Mouse (Mus musculus) retina, postnatal 1 day (tissue): Measurements from ENCODE around the gene Car7.
A peak's percentile ranks its signal among the peaks of the same experiment; 100 is the strongest.

Source experiments
- DNase-seq: peaks from one replicate; pipeline ENCODE4 v3.0.0-alpha.2; 2012

The Car7 gene

DNA sequence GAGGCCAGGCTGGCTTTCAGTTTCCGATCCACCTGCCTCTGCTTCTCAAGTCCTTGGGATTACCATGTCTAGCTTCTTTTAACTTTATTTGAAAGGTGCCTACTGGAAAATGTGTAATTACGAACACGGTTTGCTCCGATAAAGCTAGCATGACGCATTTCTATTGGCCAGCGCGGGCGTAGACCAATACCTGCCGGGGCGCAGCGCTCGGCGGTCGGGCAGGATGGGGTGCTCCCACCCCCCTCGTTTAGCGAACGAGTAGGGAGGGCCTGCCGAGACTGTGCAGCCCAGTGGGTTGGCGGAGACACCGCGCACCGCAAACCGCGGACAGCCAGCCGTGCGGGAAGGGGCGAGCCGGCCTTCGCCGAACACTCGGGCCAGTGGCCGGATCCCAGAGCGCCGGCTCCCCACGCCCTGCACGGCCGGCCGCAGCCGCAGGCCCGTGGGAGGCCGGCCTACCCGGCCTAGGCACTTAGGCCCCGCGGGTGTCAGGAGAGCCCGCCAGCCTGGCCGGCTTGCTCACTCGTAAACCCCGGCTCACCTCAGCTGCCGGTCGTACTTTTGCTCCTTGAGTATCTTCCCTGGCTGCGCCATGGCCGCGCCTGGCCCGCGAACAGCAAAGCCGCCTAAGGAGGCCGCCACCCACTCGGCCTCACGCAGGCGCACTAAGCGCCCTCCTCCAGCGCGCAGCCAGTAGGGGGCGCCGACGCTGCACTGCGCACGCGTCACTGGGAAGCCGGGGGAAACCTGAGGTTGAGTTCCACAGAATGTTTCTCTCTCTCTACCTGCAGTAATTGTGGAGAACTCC, at the start of gene Car7, which contains the start of gene Nae1:
Car7 (plus strand) TSS at position 719 of the 808 bp plus-strand sequence.
Nae1 (minus strand) TSS at position 667 of the 808 bp plus-strand sequence.
- peak; percentile 95 for DNase-seq

DNA sequence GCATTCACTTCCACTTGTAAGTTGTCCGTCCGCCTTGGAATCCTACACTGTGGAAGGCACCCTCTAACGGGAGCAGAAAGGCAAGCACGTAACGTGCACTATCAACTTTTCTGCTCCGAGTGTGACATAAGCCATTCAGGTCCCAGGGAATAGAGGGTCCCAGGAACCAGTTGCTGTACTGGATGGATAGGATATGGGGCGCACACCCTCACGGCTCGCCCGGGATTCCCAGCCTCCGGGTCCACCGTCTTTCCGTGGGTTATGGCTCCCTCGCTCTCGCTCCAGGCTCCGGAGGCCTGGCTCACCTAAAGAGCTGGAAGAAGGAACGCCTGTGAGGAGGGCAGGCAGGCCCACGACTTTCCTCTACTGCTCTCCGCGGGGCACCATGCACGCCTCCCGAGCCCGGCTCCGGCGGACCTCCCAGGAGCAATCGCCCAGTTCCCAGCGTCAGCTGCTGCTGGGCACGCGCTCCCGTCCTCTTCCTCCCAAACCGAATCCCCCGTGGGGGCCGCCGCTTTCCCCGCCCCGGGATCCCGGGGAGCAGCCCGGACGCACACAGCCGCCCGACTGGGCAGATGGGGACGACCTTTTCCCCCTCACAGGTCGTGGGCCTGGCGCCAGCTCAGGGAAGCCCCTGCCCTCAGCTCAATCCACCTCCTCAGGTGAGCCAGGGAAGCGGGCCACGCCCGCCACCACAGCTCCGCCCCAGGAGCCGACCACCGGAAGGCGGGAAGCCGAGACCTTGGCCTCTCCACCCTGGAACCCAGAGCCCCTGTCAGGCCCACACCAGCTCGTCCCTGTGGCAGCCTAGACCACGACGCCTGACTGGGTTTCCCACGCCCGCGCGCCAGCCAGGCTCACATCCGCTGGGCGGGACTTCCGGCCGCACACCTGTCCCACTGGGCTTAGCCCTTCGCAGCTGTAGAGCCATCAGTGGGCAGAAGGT, 25.2 kb upstream of the Car7 start, which contains the start of gene Terb1:
Terb1 (minus strand) TSS at position 850 of the 946 bp plus-strand sequence.
- DNase-seq, result peak; percentile 68

DNA sequence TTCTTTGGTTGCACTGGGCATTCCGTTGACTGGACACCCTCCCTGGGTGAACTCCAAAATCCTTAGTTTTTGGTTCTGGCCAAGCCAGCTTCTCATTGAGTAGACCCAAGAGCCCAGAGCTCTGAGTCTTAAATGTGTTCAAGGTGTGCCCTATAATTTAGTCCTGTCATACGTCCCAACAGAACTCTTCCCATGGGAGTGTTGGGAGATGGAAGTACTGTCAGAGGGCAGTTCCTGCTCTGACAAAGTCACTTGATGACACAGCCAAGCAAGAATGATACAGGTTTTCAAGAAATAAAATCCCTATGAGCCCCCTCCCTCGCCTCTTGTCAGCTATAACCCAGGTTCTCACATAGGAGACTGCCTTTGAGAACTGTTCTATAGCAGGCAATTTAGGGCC, 24.4 kb upstream of the Car7 start:
- DNase-seq, result no peak

DNA sequence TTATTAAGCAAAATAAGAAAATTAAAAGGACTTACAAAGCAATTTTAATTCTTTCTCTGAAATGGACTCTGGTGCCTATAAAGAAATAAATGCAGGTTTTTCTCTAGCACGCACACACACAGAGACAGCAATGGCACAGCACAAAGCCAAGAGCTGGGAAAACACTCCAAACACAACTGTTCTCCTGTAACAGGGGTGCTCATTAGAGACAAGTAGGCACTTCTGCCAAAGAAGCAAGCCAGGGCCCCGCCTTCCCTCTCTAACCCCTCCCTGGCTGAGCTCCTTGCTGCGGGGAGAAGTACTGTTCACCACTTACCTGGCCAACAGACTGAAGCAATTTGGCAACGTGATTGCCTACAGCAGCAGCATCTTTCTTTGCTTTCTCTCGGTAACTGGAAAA, 16.6 kb upstream of the Car7 start:
- no peak for DNase-seq

DNA sequence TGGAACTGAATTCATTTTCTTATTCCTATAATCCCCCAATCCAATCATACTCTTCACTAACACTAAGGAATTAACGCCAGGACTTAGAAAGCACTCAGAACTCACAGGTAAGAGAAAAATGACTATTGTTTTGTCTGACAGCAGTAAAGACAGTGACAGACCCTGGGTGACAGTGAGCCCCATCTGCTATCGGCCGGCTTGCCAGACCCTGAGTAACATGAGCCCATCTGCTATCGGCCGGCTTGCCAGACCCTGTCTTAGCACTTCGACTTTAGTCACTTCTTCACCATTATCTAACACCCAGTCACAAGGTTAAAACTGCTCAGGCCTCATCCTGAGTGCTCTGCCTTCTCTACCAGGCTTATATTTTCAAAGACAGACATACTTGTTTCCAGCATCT, 4.8 kb upstream of the Car7 start:
- no peak for DNase-seq

DNA sequence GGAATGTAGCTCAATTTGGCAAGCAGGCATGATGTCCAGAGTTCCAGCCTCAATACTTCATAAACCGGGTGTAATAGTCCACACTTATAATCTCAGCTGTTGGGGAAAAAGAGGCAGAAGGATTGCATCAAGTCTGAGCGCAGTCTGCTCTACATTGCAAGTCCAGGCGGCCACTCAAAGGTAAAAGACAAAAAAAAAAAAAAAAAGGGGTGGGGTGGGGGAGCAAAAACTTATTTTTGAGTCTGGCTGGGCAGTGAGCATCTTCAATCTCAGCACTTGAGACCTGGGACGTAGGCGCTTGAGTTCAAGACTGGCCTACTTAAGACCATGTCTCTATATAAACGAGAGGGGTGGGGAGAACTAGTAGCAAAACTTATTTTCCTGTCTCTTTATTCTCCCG, 938 bp upstream of the Car7 start:
- no peak for DNase-seq

DNA sequence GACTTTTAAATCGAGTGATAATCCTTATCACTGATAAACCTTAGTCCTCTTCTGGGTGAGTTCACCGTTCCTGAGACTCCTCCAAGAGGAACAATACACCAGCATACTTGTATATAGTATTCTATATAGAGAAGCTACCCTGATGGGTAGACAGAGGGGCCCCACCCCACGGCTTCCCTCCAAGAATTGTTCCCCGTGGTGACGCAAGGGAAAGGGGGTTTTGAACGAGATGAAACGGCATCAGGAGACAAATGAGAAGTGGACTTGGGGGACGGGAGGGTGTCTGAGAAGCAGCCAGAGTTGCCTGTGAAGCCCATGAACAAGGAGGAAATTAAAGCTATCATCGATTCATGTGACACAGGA, 271 bp downstream of the Car7 start:
- no peak for DNase-seq

DNA sequence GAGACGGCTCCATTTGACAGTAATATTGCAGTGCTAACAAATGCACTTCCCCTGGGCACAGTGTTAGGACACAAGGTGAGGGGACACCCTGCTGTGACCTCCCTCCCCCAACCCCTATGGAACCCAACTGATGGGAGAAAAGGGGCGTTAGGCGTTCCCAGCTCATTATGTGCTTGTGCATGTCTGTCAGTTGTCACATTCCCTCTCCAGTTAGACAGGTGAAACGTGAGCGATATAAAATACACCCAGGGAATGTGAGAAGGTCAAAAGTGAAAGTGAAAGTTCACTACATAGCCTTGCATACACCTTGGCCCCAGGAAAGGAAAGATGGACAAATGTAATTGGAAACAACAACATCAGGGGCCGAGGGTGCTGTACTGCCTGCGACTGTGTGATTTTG, 889 bp downstream of the Car7 start:
- peak; percentile 18 for DNase-seq

DNA sequence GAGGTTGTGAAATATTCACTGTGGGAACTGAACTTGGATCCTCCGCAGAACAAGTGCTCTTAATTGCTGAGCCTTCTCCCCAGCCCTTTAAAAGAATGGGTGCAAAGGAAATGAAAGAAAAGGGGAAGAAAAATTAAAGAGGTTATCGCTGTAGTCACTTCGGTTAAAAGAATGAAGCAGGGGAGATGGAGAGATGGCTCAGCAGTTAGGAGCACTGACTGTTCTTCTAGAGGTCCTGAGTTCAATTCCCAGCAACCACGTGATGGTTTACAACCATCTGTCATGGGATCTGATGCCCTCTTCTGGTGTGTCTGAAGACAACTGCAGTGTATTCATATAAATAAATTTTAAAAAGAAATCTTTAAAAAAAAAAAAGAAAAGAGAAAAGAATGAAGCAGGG, 1.5 kb downstream of the Car7 start:
- no peak for DNase-seq

DNA sequence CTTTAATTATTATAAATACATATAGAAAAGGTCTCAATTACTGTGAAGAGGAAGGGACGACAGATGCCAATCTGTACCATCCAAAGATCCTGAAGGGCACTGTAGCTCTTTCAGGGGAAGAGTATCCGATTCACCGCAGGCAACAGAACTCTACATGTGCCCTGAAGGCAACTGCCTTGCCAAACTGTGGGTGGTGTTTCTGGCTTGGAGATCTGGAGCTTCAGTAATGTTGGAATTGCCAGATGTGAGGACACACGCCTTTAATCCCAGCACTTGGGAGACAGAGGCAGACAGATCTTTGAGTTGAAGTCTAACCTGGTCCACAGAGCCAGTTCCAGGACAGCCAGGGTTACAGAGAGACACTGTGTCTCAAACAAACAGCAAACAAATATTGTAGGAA, 4.4 kb downstream of the Car7 start:
- DNase-seq, result no peak

DNA sequence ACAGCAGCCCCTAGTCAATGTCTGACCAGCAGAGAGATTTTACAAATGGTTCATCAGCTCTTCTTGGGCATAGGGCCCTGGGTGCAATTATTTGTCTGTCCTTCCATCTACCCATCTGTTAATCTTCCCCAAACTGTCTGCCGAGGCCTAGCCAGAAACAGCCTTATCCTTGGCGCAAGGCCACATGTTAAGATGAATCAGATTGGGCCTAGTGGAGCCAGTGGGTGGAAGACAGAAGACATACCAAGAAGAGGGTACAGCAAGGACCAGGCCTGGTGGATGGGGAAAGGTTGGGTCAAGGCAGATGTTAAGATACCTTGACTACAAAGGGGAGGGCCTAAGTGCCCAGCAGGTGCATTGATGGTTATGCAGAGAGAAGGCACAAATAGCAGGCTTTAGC, 5.1 kb downstream of the Car7 start:
- no peak for DNase-seq

DNA sequence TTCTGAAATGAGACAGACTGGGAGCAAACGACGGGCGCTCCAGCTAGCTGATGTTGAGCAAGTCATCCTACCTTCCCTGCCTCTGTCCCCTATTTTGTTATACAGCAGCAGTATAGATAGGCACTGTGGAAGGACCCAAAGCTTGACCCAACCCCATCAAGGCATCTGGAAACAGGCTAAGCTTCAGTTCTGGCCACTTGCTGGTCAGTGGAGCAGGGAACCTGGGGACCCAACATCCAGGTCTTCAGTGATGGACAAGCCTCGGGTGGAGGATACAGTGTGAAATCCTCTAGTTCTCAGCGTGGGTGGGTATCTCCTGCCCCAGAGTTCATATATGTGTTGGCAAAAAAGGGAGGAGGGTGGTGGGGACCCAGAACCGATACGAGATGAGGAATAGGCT, 5.7 kb downstream of the Car7 start:
- DNase-seq, result no peak

DNA sequence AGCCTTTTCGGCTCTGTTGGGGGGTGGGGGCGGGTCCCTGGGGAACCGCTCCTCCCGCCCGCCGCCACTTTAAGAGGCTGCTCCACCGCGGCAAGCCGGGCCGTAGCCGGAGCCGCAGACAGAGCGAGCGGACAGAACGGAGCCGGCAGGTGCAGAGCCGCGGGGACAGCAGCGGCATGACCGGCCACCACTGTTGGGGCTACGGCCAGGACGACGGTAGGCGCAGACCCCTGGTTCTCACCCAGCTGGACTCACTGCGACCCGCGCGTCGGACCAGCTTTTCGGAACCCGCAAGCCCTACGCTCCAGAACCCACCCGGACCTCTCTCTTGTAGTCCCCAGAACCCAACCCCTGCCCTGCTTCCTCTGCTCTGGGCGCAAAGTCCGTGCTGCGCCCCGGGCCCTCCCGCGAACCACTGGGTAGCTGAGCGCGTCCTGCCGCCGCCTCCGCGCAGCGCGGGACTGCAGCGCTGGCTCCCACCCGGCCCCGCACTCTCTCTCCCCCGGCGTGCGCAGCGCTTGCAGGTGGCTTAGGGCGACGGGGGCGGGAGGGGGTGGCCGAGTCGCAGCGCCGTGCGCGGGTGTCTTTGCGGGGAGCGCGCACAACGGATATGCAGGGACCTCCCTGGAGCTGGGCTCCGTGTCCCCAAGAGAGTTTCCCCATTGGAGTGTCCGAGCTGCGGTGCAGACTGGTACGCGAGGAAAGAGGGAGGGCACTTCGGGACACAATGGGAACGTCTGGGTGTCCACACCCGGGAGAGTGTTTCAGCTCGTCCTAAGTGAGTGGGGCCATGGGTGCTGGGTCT, 6.4 kb downstream of the Car7 start:
- DNase-seq, result peak; percentile 56

DNA sequence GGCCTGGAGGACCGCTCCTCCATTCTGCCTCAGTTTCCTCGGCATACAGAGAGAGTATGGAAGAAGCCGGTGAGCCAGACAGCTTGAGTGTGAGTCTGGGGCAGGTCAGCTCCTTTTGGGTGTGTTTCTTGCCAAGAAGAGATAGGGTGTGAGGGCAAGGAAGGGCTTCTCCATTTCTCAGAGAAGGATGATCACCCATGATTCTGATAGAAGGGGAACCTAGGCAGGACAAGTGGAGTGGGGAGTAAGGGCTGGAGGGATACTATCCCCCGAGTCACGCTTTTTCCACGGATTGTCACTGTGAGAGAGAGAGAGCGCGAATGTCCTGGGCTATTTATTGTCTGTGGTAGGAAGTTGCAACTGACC, 7.0 kb downstream of the Car7 start:
- DNase-seq, result no peak

DNA sequence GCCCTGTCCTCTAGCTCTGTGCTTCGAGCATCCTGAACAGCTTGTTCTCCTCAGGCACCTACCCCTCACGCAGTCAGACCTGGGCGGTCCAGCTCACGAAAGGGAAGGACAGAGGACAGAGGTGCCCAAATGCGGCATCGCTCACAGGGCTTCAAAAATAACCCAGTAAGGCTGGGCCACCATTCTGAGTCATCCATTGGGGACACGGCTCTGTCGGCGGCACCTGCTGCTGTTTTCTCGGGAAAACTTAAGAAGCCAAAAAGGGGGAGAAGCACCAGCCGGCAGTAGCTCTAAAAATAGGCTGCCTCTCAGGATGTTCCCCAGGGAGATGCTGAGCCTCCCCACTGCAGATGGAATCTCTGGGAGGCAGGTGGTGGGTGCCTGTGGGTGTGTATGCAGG, 7.7 kb downstream of the Car7 start:
- DNase-seq, result no peak

DNA sequence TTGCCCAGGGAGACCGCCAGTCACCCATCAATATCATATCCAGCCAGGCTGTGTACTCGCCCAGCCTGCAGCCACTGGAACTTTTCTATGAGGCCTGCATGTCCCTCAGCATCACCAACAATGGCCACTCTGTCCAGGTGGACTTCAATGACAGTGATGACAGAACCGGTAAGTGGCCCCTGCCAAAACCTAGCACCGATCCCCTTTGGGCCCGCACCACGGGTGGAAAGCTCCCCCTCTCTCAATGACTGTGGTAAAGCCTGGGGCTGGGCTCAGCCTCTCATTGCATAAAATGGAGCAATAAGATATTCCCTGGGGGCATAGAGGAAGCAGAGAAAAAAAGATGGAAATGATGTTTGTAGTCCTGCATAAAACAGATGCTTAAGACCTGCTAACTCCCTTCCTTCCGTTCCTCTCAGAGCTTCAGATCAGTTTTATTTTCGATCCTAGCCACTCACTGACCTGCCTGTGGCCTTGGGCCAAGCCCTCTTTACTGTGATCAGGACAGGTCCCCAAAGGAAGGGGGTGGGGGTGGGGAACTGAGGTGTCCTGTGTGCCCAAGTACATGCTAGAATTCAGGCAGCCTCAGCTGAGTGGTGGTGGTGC, 9.1 kb downstream of the Car7 start:
- DNase-seq, result no peak

DNA sequence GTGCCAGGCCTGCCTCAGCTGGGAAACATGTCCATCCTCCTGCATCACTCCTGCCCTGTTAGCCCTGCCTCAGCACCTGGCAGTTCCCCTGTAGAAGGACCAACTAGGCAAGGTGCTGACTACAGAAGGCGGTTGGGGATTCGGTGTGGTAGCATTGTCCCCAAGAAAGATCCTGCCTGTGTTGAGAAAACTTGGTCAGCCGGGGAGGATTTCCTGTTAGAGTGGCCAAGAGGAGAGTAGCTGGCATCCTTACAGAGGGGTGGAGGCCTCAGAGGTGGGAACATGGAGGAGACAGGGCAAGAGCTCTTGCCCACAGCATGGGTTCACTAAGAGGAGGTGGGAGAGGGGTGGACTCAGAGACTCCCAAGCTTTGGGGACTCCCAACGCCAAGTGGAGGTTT, 20.7 kb downstream of the Car7 start:
- DNase-seq, result no peak

DNA sequence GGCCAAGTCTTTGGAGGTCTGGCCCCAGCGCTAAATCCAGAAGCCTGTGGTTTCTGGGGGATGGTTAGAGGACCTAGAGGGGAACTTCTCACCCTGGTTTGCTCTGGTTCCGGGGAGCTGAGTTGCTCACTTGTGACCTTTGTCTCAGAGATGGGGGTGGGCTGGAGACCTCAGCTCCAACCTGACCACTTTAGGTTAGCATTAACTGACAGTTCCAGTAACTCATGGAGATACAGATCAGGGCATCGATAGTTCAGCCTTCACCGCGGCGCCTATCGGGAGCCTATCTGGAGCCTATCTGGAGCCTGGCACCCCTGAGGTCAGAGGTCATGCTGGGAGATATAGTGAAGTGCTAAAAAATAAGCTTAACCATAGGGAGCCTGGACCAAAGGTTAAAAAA, 22.7 kb downstream of the Car7 start:
- no peak for DNase-seq

DNA sequence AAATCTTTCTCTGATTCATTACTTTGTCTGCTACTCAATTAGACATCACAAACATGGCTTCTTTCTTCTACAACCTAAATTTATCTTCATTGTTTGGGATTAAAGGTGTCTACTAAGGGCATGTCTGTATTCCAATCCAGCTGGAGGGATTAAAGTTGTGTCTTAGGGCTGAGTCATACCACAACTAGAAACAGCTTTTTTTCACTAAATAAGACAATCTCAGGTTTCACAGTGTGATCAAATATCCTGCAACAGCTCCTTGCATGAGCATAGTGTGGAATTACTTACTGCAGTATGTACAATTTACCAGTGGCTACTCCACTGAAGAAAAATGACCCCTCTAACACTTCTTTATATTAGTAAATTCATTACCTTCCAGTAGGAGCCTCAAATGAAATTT, 26.2 kb downstream of the Car7 start:
- no peak for DNase-seq

DNA sequence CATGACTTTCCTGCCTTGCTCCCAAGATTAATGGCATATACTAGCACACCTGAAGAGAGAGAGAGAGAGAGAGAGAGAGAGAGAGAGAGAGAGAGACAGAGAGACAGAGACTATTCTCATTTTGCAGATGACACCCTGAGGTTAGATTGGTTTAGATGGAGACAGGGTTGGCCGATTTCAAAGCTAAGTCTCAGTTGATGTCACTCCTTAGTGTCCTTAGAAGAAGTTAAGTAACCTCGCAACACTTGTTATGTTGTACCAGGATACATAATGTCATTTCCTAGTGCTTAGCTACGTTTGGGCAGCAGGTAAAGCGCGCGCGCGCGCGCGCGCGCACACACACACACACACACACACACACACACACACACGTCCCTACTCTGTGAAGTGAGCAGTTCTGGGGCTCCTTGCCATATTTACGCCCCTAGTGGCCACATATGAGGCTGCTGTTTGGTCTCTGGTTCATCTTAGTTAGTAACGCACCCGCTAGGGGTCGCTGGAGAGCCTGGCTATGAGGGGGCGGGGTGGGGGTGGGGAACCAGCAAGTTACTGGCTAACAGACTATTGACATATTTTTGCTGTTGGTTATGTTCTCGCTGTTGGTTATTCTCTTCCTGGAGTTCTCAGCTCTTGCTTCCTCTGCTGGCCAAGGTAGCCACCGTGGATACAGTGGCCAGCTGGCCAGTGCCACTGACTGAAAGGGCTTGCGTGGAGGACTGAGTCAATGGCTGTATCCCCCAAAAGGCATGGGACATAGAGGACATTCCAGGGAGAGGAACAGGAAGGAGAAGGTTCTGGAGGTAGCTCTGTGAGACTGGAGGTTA, 30.4 kb downstream of the Car7 start:
- DNase-seq, result peak; percentile 95

DNA sequence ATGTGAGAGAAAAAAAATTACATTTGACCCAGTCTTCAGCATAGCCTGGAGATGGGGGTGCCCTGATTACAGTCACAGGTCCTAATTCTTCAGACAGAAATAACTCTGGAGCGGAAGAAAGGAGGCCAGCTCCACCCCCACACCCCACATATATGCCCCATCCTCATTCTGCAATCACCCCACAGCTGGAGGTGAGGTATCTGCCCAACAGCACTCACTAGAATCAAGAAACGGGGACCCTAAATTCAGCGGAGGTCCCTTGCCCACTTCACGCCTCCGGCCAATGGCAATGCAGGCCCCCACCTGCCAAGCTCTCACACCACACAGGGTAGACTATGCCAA, 30.9 kb downstream of the Car7 start:
- DNase-seq, result no peak

DNA sequence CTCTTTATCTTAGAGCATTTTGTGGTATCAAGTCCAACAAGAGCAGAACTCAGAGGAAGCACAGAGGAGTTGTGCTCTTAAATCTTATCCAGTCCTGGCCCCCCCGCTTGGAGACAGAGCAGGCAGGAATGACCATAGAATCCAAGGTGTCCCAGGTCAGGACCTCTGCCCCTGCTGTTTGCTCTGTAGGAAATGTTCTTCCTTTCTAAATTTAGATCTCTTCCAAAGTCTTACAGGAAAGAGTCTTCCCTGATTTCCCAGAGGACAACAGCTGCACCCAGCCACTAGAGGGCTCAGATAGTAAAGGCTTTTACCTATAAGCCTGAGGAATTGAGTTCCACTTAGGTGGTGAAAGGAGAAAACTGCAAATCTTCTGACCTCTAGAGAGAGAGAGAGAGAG, 35.1 kb downstream of the Car7 start:
- peak; percentile 49 for DNase-seq
